Mouse (Mus musculus): ENCODE results near the gene T2.

DNA sequence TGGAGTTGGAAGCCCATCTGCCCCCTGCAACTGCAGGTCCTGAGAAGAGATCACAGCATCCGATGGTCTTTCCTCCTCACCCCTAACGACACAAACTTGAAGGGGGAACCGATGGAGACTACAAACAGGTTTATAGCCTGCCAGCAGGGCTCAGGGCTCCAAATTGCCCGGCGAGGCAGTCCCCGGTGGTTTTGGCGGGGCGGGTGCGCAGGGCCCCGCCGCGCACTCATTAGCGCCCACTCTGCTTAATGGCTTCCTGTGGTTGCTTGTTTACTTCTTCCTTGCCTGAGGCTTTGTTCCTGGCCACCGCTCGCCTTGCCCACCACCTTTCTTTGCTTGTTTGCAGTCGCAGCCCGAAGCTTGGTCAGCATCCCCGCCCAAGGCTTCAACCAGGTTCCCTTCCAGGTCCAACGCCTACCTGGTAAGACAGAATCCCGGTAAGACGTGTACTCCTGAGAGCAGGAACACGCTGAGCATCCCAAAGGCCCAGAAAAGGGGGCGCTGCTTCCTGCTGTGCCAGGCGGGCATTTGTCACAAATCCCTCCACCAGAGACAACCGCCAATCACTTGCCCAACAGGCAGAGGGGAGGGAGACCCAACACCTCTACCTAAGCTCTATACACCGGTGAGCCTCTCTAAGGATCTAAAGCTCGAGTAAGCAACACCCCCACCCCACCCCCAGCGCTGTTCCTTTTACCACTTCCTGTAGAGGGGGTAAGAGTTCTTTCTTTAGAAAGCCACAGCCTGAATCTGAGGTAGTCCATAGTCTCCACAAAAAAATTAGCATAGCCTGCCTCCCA is 33.4 kb downstream of the T2 start:
- TF ChIP-seq CTCF (IDR thresholded peaks at IDR 0.05): no peak
- no peak for TF ChIP-seq EP300 (IDR thresholded peaks at IDR 0.05; ENCODE audit: insufficient read depth, low read depth, low read length)
- TF ChIP-seq POLR2A (IDR thresholded peaks at IDR 0.05; ENCODE audit: insufficient read depth, low read depth, low read length): no peak
